Mouse (Mus musculus) intestine, embryonic 14.5 days (tissue): ENCODE results near the gene Rragd. TPM values are rescaled to one million over a fixed set of nuclear protein-coding genes. Genes with fewer than 3 reads are reported as not detected.

Source experiments
- ATAC-seq: fragments of 200-750 bp; cut with Nextera tagmentation; replicated peaks from 2 replicates; pipeline ENCODE4 v1.8.0; 2017; ENCODE audit warnings: low read depth, moderate number of reproducible peaks, moderate TSS enrichment, moderate library complexity; ENCODE audit not compliant: low FRiP score, low TSS enrichment
- DNase-seq: peaks from one replicate; pipeline ENCODE4 v3.0.0-alpha.2; 2018; ENCODE audit warnings: low spot score
- H3K27ac ChIP-seq: fragments of 300-500 bp; sonication (generic); 2 replicates; pipeline ENCODE4 v1.5.1; 2014; ENCODE audit warnings: low read depth, mild to moderate bottlenecking, control low read depth
- H3K27me3 ChIP-seq: fragments of 300-500 bp; sonication (generic); replicated peaks from 2 replicates; pipeline ENCODE4 v1.6.1; 2014; ENCODE audit warnings: low read length, control low read depth; ENCODE audit not compliant: control insufficient read depth, insufficient read depth
- H3K36me3 ChIP-seq: fragments of 300-500 bp; sonication (generic); 2 replicates; pipeline ENCODE4 v1.6.1; 2014; ENCODE audit warnings: low read length, control low read depth; ENCODE audit not compliant: control insufficient read depth, insufficient read depth
- H3K4me1 ChIP-seq: fragments of 300-500 bp; sonication (generic); replicated peaks from 2 replicates; pipeline ENCODE4 v1.6.1; 2014; ENCODE audit warnings: low read length, control low read depth, mixed read lengths; ENCODE audit not compliant: control insufficient read depth, insufficient read depth
- H3K4me2 ChIP-seq: fragments of 300-500 bp; sonication (generic); 2 replicates; pipeline ENCODE4 v1.6.1; 2014; ENCODE audit warnings: low read length
- H3K4me3 ChIP-seq: fragments of 300-500 bp; sonication (generic); 2 replicates; pipeline ENCODE4 v1.5.1; 2014; ENCODE audit warnings: low read depth, low read length, control low read depth, mixed read lengths
- H3K9ac ChIP-seq: fragments of 300-500 bp; sonication (generic); 2 replicates; pipeline ENCODE4 v1.6.1; 2014; ENCODE audit warnings: mild to moderate bottlenecking, low read length
- H3K9me3 ChIP-seq: fragments of 300-500 bp; sonication (generic); 2 replicates; pipeline ENCODE4 v1.6.1; 2016; ENCODE audit warnings: low read length, control low read depth; ENCODE audit not compliant: control insufficient read depth
- WGBS: fragments of 180-500 bp; shearing (Covaris S2); extraction: QIAGEN DNeasy Blood & Tissue Kit; methylation state at CpG from one replicate; pipeline ENCODE4 v1.1.7; 2014; 5-methylcytosine and 5-hydroxymethylcytosine counted together
- polyA plus RNA-seq: library from polyadenylated mRNA; unstranded; fragments of >200 nt; fragmentation: Nextera tagmentation; extraction: Ambion mirVana; gene quantifications from 2 replicates; pipeline ENCODE4 v1.2.1, GENCODE M21; 2014

Gene Rragd
- polyA plus RNA-seq, 1 experiment from 2014 or later: 14.5 TPM

GRCm38 (mm10) chr4:33064986-33065385 lies 82.1 kb downstream of the Rragd start:
- DNase-seq: peak; percentile 42
- H3K4me2 ChIP-seq: no peak overlapping the region
- WGBS: 82% methylated on average over 6 of the region's 6 CpGs
- no peak overlapping the region for H3K4me3 ChIP-seq
- H3K27ac ChIP-seq: no peak overlapping the region
- no peaks in the 10 kb centered on the region for H3K27me3 ChIP-seq
- H3K4me1 ChIP-seq: peaks cover 9% of the 10 kb centered on the region
- no peaks in the 10 kb centered on the region for H3K9me3 ChIP-seq
- no peak overlapping the region for H3K9ac ChIP-seq
- ATAC-seq: no peak
- H3K36me3 ChIP-seq: no peaks in the 10 kb centered on the region

- no peak overlapping the region for H3K27ac ChIP-seq
- no peaks in the 10 kb centered on the region for H3K27me3 ChIP-seq
- 0 out of 2 replicates have a peak overlapping the region, but pooled peaks have one; percentile 14 for H3K4me2 ChIP-seq
- 32% methylated on average over 14 of the region's 14 CpGs for WGBS
- H3K36me3 ChIP-seq: no peaks in the 10 kb centered on the region
- peaks cover 6% of the 10 kb centered on the region for H3K4me1 ChIP-seq
- H3K4me3 ChIP-seq: no peak overlapping the region
- no peak overlapping the region for H3K9ac ChIP-seq
- H3K9me3 ChIP-seq: no peaks in the 10 kb centered on the region
- DNase-seq (no peak), ATAC-seq (no peak)
Observed at GRCm38 (mm10) chr4:33066223-33066960, 83.6 kb downstream of the Rragd start.

GRCm38 (mm10) chr4:33067331-33067730 lies 84.5 kb downstream of the Rragd start:
- no peak for ATAC-seq
- Histone ChIP-seq H3K27me3 (no peaks in the 10 kb centered on the region), H3K27ac (no peak overlapping the region), H3K9ac (no peak overlapping the region), H3K4me3 (no peak overlapping the region), H3K4me1 (peaks cover 6% of the 10 kb centered on the region), H3K36me3 (no peaks in the 10 kb centered on the region), H3K4me2 (no peak overlapping the region), H3K9me3 (no peaks in the 10 kb centered on the region)
- peak; percentile 6 for DNase-seq
- 95% methylated on average over 3 of the region's 3 CpGs for WGBS

- ATAC-seq: no peak
- 88% methylated on average over 6 of the region's 6 CpGs for WGBS
Observed at GRCm38 (mm10) chr4:33067826-33068225, 85.0 kb downstream of the Rragd start.

GRCm38 (mm10) chr4:33068894-33069293 lies 86.1 kb downstream of the Rragd start:
- Histone ChIP-seq H3K4me3 (no peak overlapping the region), H3K4me1 (peaks cover 6% of the 10 kb centered on the region), H3K27me3 (no peaks in the 10 kb centered on the region), H3K9me3 (no peaks in the 10 kb centered on the region), H3K36me3 (no peaks in the 10 kb centered on the region), H3K9ac (no peak overlapping the region), H3K27ac (no peak overlapping the region), H3K4me2 (no peak overlapping the region)
- ATAC-seq (no peak), DNase-seq (peak; percentile 47)
- 63% methylated on average over 6 of the region's 6 CpGs for WGBS

More at GRCm38 (mm10) chr4:33067826-33068225, 85.0 kb downstream of the Rragd start:
- peaks cover 6% of the 10 kb centered on the region for H3K4me1 ChIP-seq
- H3K9me3 ChIP-seq: no peaks in the 10 kb centered on the region
- H3K27ac ChIP-seq: no peak overlapping the region
- no peak overlapping the region for H3K9ac ChIP-seq
- no peaks in the 10 kb centered on the region for H3K27me3 ChIP-seq
- DNase-seq: peak; percentile 31
- no peak overlapping the region for H3K4me3 ChIP-seq
- H3K36me3 ChIP-seq: no peaks in the 10 kb centered on the region
- H3K4me2 ChIP-seq: no peak overlapping the region

GRCm38 (mm10) chr4:33070326-33070725 lies 87.5 kb downstream of the Rragd start:
- 92% methylated on average over 6 of the region's 6 CpGs for WGBS
- Histone ChIP-seq H3K4me1 (peaks cover 6% of the 10 kb centered on the region), H3K4me2 (no peak overlapping the region), H3K27me3 (no peaks in the 10 kb centered on the region), H3K36me3 (no peaks in the 10 kb centered on the region), H3K4me3 (no peak overlapping the region), H3K27ac (no peak overlapping the region), H3K9me3 (no peaks in the 10 kb centered on the region), H3K9ac (no peak overlapping the region)
- DNase-seq (peak; percentile 33), ATAC-seq (no peak)

GRCm38 (mm10) chr4:33071337-33071736 lies 88.5 kb downstream of the Rragd start:
- ATAC-seq (no peak), DNase-seq (peak; percentile 36)
- WGBS: 89% methylated on average over 6 of the region's 6 CpGs
- no peak overlapping the region for H3K4me3 ChIP-seq
- H3K27me3 ChIP-seq: no peaks in the 10 kb centered on the region
- H3K9me3 ChIP-seq: no peaks in the 10 kb centered on the region
- H3K27ac ChIP-seq: no peak overlapping the region
- no peaks in the 10 kb centered on the region for H3K36me3 ChIP-seq
- no peak overlapping the region for H3K9ac ChIP-seq
- H3K4me2 ChIP-seq: no peak overlapping the region
- H3K4me1 ChIP-seq: peaks cover under 1% of the 10 kb centered on the region
